Mouse (Mus musculus): ENCODE measurements around the gene Barx1. TPM values are rescaled to one million over a fixed set of nuclear protein-coding genes. Genes with fewer than 3 reads are reported as not detected.

The Barx1 gene
- polyA plus RNA-seq, 2 experiments, result 0.11 to 0.49 TPM

GRCm38 (mm10) chr13:48663988-48664339, 1.2 kb downstream of the Barx1 start:
- Histone ChIP-seq H3K27ac (no peak overlapping the region), H3K27me3 (ENCODE audit: control insufficient read depth, insufficient read depth, low read length) (peaks cover 100% of the 10 kb centered on the region), H3K9ac (replicated peaks) (no peak overlapping the region), H3K4me2 (ENCODE audit: low read depth) (no peak overlapping the region), H3K4me1 (replicated peaks; ENCODE audit: control insufficient read depth in 2 of 2, insufficient read depth in 2 of 2, low read length in 1 of 2) (no peaks in the 10 kb centered on the region), H3K4me3 (ENCODE audit: insufficient read depth in 1 of 2, low read depth in 2 of 2, low read length in 2 of 2) (no peak overlapping the region), H3K36me3 (replicated peaks; ENCODE audit: control insufficient read depth, insufficient read depth, low read depth) (no peaks in the 10 kb centered on the region), H3K9me3 (ENCODE audit: control insufficient read depth, low read length) (no peaks in the 10 kb centered on the region)
- no peak for TF ChIP-seq CTCF (IDR thresholded peaks at IDR 0.05; ENCODE audit: low read depth)
- TF ChIP-seq EP300 (IDR thresholded peaks at IDR 0.05; ENCODE audit: low read depth), result no peak
- DNase-seq (ENCODE audit: low read depth in 3 of 3, low spot score in 3 of 3) (no peak), ATAC-seq (ENCODE audit: insufficient read depth) (no peak)
- WGBS (ENCODE audit: insufficient replicate concordance), result 8% methylated on average over 7 of the region's 7 CpGs

- TF ChIP-seq CTCF (IDR thresholded peaks at IDR 0.05; ENCODE audit: low read depth) (no peak), EP300 (IDR thresholded peaks at IDR 0.05; ENCODE audit: low read depth) (no peak)
- H3K27me3 ChIP-seq (ENCODE audit: control insufficient read depth, insufficient read depth, low read length), result peaks cover 100% of the 10 kb centered on the region
- no peak overlapping the region for H3K9ac ChIP-seq (replicated peaks)
- no peak overlapping the region for H3K27ac ChIP-seq
- no peak overlapping the region for H3K4me2 ChIP-seq (ENCODE audit: low read depth)
- no peak for DNase-seq (ENCODE audit: low read depth in 3 of 3, low spot score in 3 of 3)
- H3K36me3 ChIP-seq (replicated peaks; ENCODE audit: control insufficient read depth, insufficient read depth, low read depth), result no peaks in the 10 kb centered on the region
- 3% methylated on average over 39 of the region's 39 CpGs for WGBS (ENCODE audit: insufficient replicate concordance)
- ATAC-seq (ENCODE audit: insufficient read depth), result no peak
- no peak overlapping the region for H3K4me3 ChIP-seq (ENCODE audit: insufficient read depth in 1 of 2, low read depth in 2 of 2, low read length in 2 of 2)
- no peaks in the 10 kb centered on the region for H3K4me1 ChIP-seq (replicated peaks; ENCODE audit: control insufficient read depth in 2 of 2, insufficient read depth in 2 of 2, low read length in 1 of 2)
- H3K9me3 ChIP-seq (ENCODE audit: control insufficient read depth, low read length), result no peaks in the 10 kb centered on the region
Observed at GRCm38 (mm10) chr13:48664916-48665655, 2.3 kb downstream of the Barx1 start.

- H3K9ac ChIP-seq (replicated peaks), result no peak overlapping the region
- WGBS (ENCODE audit: insufficient replicate concordance), result 3% methylated on average over 58 of the region's 58 CpGs
- H3K4me1 ChIP-seq (replicated peaks; ENCODE audit: control insufficient read depth in 2 of 2, insufficient read depth in 2 of 2, low read length in 1 of 2), result no peaks in the 10 kb centered on the region
- no peak for ATAC-seq (ENCODE audit: insufficient read depth)
- no peak for DNase-seq (ENCODE audit: low read depth in 3 of 3, low spot score in 3 of 3)
- H3K4me2 ChIP-seq (ENCODE audit: low read depth), result no peak overlapping the region
- H3K36me3 ChIP-seq (replicated peaks; ENCODE audit: control insufficient read depth, insufficient read depth, low read depth), result no peaks in the 10 kb centered on the region
- H3K27ac ChIP-seq, result no peak overlapping the region
- no peaks in the 10 kb centered on the region for H3K9me3 ChIP-seq (ENCODE audit: control insufficient read depth, low read length)
- TF ChIP-seq EP300 (IDR thresholded peaks at IDR 0.05; ENCODE audit: low read depth), result no peak
- TF ChIP-seq CTCF (IDR thresholded peaks at IDR 0.05; ENCODE audit: low read depth), result no peak
- peaks cover 98% of the 10 kb centered on the region for H3K27me3 ChIP-seq (ENCODE audit: control insufficient read depth, insufficient read depth, low read length)
- no peak overlapping the region for H3K4me3 ChIP-seq (ENCODE audit: insufficient read depth in 1 of 2, low read depth in 2 of 2, low read length in 2 of 2)
Observed at GRCm38 (mm10) chr13:48665656-48666597, 3.1 kb downstream of the Barx1 start.

- peaks cover 93% of the 10 kb centered on the region for H3K27me3 ChIP-seq (ENCODE audit: control insufficient read depth, insufficient read depth, low read length)
- H3K9me3 ChIP-seq (ENCODE audit: control insufficient read depth, low read length), result no peaks in the 10 kb centered on the region
- ATAC-seq (ENCODE audit: insufficient read depth), result no peak
- H3K4me1 ChIP-seq (replicated peaks; ENCODE audit: control insufficient read depth in 2 of 2, insufficient read depth in 2 of 2, low read length in 1 of 2), result no peaks in the 10 kb centered on the region
- DNase-seq (ENCODE audit: low read depth in 3 of 3, low spot score in 3 of 3), result no peak
- no peaks in the 10 kb centered on the region for H3K36me3 ChIP-seq (replicated peaks; ENCODE audit: control insufficient read depth, insufficient read depth, low read depth)
- no peak overlapping the region for H3K27ac ChIP-seq
- no peak overlapping the region for H3K4me2 ChIP-seq (ENCODE audit: low read depth)
- no peak for TF ChIP-seq CTCF (IDR thresholded peaks at IDR 0.05; ENCODE audit: low read depth)
- TF ChIP-seq EP300 (IDR thresholded peaks at IDR 0.05; ENCODE audit: low read depth), result no peak
- H3K4me3 ChIP-seq (ENCODE audit: insufficient read depth in 1 of 2, low read depth in 2 of 2, low read length in 2 of 2), result no peak overlapping the region
- 1% methylated on average over 4 of the region's 4 CpGs for WGBS (ENCODE audit: insufficient replicate concordance)
- H3K9ac ChIP-seq (replicated peaks), result no peak overlapping the region
Observed at GRCm38 (mm10) chr13:48667461-48667860, 4.7 kb downstream of the Barx1 start.

All from liver, embryonic 14.5 days (tissue).